In genomic region chr17:56634023-56634422, GRCm38 (mm10) we compare ENCODE assay signal across 15 mouse cellular contexts.
"Had no signal": no experiment of that assay in that cellular context is flagged by ENCODE, and none has a peak within 500 bp of the region (broad histone marks: within the 10 kb centered on the region; RNA-seq: fewer than 3 reads in every experiment).

No protein-coding gene starts in this region.

- H3K36me3 ChIP-seq: kidney, embryonic 15.5 days; limb, embryonic 15.5 days; liver, embryonic 13.5 days; midbrain, embryonic 10.5 days; neural tube, embryonic 15.5 days had no signal

- H3K9me3 ChIP-seq: kidney, embryonic 15.5 days; limb, embryonic 15.5 days; liver, embryonic 13.5 days; midbrain, embryonic 10.5 days; neural tube, embryonic 15.5 days had no signal

- H3K27ac ChIP-seq: kidney, embryonic 15.5 days; limb, embryonic 15.5 days; liver, embryonic 13.5 days; midbrain, embryonic 10.5 days; neural tube, embryonic 15.5 days had no signal

- H3K9ac ChIP-seq: kidney, embryonic 15.5 days; limb, embryonic 15.5 days; liver, embryonic 13.5 days; neural tube, embryonic 15.5 days had no signal

- H3K4me2 ChIP-seq: kidney, embryonic 15.5 days; limb, embryonic 15.5 days; liver, embryonic 13.5 days; neural tube, embryonic 15.5 days had no signal

- H3K4me3 ChIP-seq: kidney, embryonic 15.5 days; limb, embryonic 15.5 days; liver, embryonic 13.5 days; midbrain, embryonic 10.5 days; myocyte; neural tube, embryonic 15.5 days had no signal

- H3K27me3 ChIP-seq: kidney, embryonic 15.5 days; limb, embryonic 15.5 days; neural tube, embryonic 15.5 days had no signal

- ATAC-seq: intestine, embryonic 16.5 days; lung, postnatal 0 days had no signal

- DNase-seq: kidney, adult 2 months; kidney, postnatal 14 days; liver, embryonic 13.5 days; lung, adult 18-20 months; lung, postnatal 36 days; midbrain, embryonic 14.5 days; right cerebral cortex, postnatal 4 days; thymus, postnatal 36 days had no signal

- H3K4me1 ChIP-seq: kidney, embryonic 15.5 days; limb, embryonic 15.5 days; liver, embryonic 13.5 days; midbrain, embryonic 10.5 days; neural tube, embryonic 15.5 days had no signal
